Mouse (Mus musculus) CD4-positive, CD25-positive, alpha-beta regulatory T cell, adult 2 months (primary cell): Measurements from ENCODE around the gene Olfr748.
"Not testable (repeated sequence)": the region's sequence is repeated elsewhere in the genome, so short reads cannot be mapped to it uniquely, and the experiment has no call there.

Source experiments
- DNase-seq: peaks from one replicate; pipeline ENCODE4 v3.0.0-alpha.2; 2012; ENCODE audit warnings: low read depth, low spot score

The Olfr748 gene

GRCm38 (mm10) chr14:50707073-50707472 lies at the start of gene Olfr748:
TSS of gene Olfr748 (plus strand) at chr14:50707373.
- DNase-seq: no peak

DNA sequence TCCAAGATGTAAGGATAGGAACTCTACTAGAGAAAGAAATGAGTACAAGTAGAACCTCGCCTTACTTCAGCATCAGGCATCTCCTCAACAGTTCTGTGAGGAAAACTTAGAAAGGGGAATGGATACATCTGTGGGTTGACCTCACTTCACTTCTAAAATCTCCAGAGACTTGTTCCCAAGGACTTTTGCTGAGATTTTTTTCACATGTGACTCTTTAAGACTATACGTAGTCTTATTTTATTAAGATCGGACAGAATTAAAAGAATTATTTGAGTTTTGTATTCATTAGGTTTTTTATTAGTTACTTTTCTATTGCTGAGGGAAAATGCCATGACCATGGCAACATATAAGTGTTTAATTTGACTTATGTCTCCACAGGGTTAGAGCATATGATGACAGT lies 14.1 kb upstream of the Olfr748 start, which contains the start of gene Olfr747:
Olfr747 (minus strand) TSS at position 101 of the 400 bp plus-strand sequence.
- DNase-seq: no peak

- DNase-seq: not testable (repeated sequence)
These were observed 12.7 kb downstream of the Olfr748 start for GRCm38 (mm10) chr14:50719875-50720274.

GRCm38 (mm10) chr14:50722371-50722770 lies 15.2 kb downstream of the Olfr748 start:
- DNase-seq: not testable (repeated sequence)

DNA sequence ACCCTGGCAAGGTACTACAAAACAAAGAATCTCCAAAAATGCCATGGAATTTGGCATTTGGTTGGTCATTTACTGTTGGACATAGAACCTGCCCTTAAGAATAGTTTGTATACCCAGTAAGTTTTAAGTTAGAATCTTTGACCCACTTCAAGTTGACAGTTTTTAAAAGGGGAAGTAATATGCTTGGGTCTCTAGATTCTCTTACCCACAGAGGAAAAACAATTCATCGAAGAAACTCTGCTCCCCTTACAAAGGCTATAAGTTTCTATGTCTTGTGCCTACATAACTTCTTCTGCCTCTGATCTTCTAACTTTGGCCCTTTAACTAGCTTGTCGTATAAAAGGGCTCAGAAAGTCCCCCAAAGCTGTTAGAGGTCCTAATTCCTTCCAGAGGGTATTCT lies 33.2 kb downstream of the Olfr748 start:
- no peak for DNase-seq

DNA sequence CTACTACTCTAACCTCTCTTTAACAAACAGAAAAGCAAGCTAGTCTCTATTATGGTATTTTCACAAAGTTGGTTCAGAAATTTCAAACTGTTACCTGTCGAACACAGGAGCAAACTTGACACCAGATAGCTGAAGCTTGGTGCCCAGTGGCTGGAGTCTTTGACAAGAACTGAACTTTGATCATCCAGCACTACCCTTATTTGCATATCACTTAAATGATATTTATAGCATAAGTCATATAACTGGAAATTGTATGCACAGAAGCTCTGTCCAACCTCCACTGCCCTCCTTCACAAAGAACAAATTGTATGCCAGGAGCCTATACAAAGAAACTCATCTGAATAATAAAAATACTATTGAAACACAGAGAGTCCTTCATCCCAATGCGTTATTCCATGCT lies 34.4 kb downstream of the Olfr748 start:
- no peak for DNase-seq

DNA sequence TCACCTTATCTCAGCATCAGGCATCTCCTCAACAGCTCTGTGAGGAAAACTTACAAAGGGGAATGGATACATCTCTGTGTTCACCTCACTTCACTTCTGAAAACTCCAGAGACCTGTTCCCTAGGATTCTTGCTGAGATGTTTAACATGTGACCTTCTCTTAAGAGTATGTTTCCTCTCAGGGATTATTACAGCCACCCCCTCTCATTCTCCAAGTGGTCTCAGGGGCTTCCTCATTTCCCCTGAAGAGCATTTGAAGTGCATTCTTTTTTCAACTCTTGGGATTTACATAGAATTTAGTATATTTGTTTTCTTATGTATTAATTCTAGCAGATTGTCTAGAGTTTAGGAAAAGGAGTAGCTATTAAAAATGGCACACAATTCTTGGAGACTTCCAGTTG lies 37.8 kb downstream of the Olfr748 start, which contains the start of gene Olfr749:
Olfr749 (minus strand) TSS at position 101 of the 400 bp plus-strand sequence.
- no peak for DNase-seq

DNA sequence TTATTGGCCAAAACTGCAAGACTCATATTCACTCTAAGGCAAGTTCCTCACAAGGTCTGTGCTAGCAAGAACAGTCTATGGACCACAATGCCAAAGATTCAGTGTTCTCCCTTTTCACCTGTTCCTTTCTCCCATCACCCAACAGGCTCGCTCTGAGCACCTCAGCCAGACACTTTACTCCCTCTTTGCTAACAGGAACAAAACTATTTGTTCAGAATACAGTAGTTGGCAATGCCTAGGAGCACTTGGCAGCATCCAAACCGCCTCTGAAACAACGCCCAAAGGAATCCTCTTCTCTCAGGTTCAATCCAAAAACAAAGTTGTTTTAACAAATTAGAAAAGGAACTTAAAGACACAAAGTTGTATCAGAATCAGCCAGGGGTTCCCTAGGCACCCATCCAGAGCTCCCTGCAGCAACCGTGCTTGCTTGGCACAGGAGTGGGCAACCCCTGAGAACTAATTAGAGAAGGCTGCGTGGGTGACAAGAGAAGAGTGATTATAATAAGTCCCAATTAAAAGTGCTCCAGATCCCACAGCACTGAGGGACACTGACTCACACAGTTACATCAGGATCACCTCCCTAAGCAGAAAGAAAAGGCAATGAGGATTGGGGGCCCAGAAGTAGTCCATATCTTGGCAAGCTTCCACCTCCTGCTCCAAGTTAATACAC lies 51.4 kb downstream of the Olfr748 start:
- no peak for DNase-seq
